Mouse (Mus musculus) retina, embryonic 14.5 days (tissue): ENCODE results near the gene Cd83.
A peak's percentile ranks its signal among the peaks of the same experiment; 100 is the strongest.

Experiments
- DNase-seq: peaks from one replicate; pipeline ENCODE4 v3.0.0-alpha.2; 2015; ENCODE audit warnings: low spot score

Gene Cd83

GRCm38 (mm10) chr13:43774605-43775426, 9.8 kb upstream of the Cd83 start:
- no peak for DNase-seq

GRCm38 (mm10) chr13:43775427-43775733, 9.2 kb upstream of the Cd83 start:
- DNase-seq: no peak

- DNase-seq: no peak
Measured at GRCm38 (mm10) chr13:43777321-43778002, 7.1 kb upstream of the Cd83 start.

GRCm38 (mm10) chr13:43778021-43778649, 6.4 kb upstream of the Cd83 start:
- DNase-seq: no peak

DNA sequence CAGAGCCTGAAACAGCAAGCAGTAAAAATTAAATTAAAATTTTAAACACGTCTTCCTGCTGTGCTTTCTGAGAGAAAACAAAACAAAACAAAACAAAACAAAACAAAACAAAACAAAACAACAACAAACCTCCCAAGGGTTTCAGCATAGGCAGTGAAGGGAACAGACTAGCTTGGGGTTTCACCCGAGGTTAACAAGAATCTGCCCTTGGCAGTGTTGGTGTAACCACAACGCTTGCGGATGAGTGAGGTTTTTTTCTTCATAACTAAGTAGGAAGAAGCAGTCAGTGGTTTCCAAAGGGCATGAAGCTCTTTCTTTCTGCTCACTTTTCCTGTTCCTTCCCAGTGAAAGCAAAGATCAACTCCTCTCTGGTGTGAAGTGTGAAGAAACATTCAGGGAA, 5.6 kb upstream of the Cd83 start:
- no peak for DNase-seq

GRCm38 (mm10) chr13:43780071-43780470, 4.5 kb upstream of the Cd83 start:
- no peak for DNase-seq

GRCm38 (mm10) chr13:43785712-43786072, 1.1 kb downstream of the Cd83 start:
- no peak for DNase-seq

GRCm38 (mm10) chr13:43786171-43786795, 1.7 kb downstream of the Cd83 start:
- peak; percentile 42 for DNase-seq

- peak; percentile 81 for DNase-seq
Measured at GRCm38 (mm10) chr13:43787262-43787661, 2.7 kb downstream of the Cd83 start.

- no peak for DNase-seq
Measured at GRCm38 (mm10) chr13:43788071-43788470, 3.5 kb downstream of the Cd83 start.

GRCm38 (mm10) chr13:43788983-43789645, 4.5 kb downstream of the Cd83 start:
- no peak for DNase-seq

- no peak for DNase-seq
Measured at GRCm38 (mm10) chr13:43790229-43791001, 5.8 kb downstream of the Cd83 start.

DNA sequence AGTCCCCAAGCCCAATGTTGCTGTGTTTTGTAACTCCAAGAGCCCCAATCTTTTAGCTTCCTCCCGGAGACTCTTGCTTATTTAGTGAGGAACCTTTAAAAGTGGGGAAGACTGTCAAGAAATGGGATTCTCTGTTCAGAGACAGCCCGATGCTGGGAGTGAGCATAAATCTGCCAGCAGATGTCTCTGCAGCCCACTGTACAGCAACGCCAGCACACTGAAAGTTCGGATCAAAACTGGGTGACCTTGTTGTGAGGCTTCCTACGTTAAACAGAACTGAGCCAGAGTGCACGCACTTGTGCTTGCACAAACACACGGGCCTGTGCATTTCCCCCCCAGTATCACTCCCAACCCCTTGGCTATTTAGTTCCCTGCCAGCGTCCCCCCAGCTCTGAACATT, 10.8 kb downstream of the Cd83 start:
- peak; percentile 62 for DNase-seq

DNA sequence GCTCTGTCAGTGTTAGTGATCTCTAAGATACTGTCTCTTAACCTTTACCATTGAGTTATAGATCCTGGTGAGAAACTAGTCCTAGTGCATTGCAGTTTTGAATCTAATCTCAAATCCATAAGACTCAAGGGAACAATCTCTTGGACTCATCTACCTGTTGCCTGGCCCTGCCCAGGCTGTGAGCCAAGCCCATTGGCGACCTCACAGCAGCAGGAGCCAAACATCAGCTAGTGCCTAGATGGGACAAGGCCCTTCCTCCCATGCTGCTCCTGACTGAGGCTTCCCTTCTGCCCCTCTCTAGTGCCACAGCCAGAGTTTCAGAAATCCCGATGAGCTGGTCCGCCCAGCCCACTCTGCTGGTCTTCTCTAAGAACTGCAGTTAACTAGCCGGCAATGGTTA, 14.1 kb downstream of the Cd83 start:
- no peak for DNase-seq

- no peak for DNase-seq
Measured at GRCm38 (mm10) chr13:43800136-43800535, 15.6 kb downstream of the Cd83 start.

DNA sequence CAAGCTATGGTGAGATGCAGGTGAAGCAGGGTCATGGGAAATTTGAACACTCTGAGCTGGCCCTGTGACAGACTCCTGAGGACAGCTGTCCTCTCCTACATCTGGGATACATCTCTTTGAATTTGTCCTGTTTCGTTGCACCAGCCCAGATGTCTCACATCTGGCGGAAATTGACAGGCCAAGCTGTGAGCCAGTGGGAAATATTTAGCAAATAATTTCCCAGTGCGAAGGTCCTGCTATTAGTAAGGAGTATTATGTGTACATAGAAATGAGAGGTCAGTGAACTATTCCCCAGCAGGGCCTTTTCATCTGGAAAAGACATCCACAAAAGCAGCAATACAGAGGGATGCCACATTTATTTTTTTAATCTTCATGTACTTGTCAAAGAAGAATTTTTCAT, 17.4 kb downstream of the Cd83 start:
- no peak for DNase-seq

- DNase-seq: no peak
Measured at GRCm38 (mm10) chr13:43802361-43803137, 18.0 kb downstream of the Cd83 start.

- peak; percentile 26 for DNase-seq
Measured at GRCm38 (mm10) chr13:43804648-43805047, 20.1 kb downstream of the Cd83 start.

- DNase-seq: no peak
Measured at GRCm38 (mm10) chr13:43805159-43805758, 20.7 kb downstream of the Cd83 start.
